Mouse (Mus musculus): Measurements from ENCODE around the gene Cnnm4. TPM values are rescaled to one million over a fixed set of nuclear protein-coding genes. Genes with fewer than 3 reads are reported as not detected.
A peak's percentile ranks its signal among the peaks of the same experiment; 100 is the strongest.

Cnnm4 gene
- polyA plus RNA-seq, 1 experiment: not detected

GRCm38 (mm10) chr1:36444471-36445464, 26.7 kb upstream of the Cnnm4 start, which contains the start of gene Lman2l:
Gene Lman2l (minus strand): TSS chr1:36445271.
- WGBS: under 1% methylated on average over 57 of the region's 57 CpGs
- H3K27ac ChIP-seq (ENCODE audit: insufficient read depth, low read depth, low read length): peak within 1 kb of the TSS; percentile 69; the same call in 1 of the 2 replicates

GRCm38 (mm10) chr1:36445508-36445907, 25.9 kb upstream of the Cnnm4 start:
- Histone ChIP-seq H3K4me1 (ENCODE audit: control insufficient read depth, insufficient read depth, low read length) (peaks cover 2% of the 10 kb centered on the region), H3K4me3 (ENCODE audit: insufficient read depth, low read depth, low read length) (no peak overlapping the region), H3K27ac (ENCODE audit: insufficient read depth, low read depth, low read length) (0 out of 2 replicates have a peak overlapping the region, but pooled peaks have one; percentile 69)
- TF ChIP-seq CTCF (IDR thresholded peaks at IDR 0.05; ENCODE audit: insufficient read depth, low read depth, low read length): no peak
- no peak for TF ChIP-seq POLR2A (IDR thresholded peaks at IDR 0.05; ENCODE audit: insufficient read depth, low read depth, low read length)
- WGBS: 37% methylated on average over 8 of the region's 8 CpGs

More at GRCm38 (mm10) chr1:36444471-36445464, 26.7 kb upstream of the Cnnm4 start, which contains the start of gene Lman2l:
- H3K4me1 ChIP-seq (ENCODE audit: control insufficient read depth, insufficient read depth, low read length): peaks cover 2% of the 10 kb centered on the region
- peak within 1 kb of the TSS; percentile 83 for H3K4me3 ChIP-seq (ENCODE audit: insufficient read depth, low read depth, low read length)
- TF ChIP-seq CTCF (IDR thresholded peaks at IDR 0.05; ENCODE audit: insufficient read depth, low read depth, low read length) (no peak), POLR2A (IDR thresholded peaks at IDR 0.05; ENCODE audit: insufficient read depth, low read depth, low read length) (peak; percentile 55)

GRCm38 (mm10) chr1:36446106-36446824, 25.2 kb upstream of the Cnnm4 start:
- H3K4me1 ChIP-seq (ENCODE audit: control insufficient read depth, insufficient read depth, low read length): peaks cover 2% of the 10 kb centered on the region
- no peak overlapping the region for H3K4me3 ChIP-seq (ENCODE audit: insufficient read depth, low read depth, low read length)
- TF ChIP-seq CTCF (IDR thresholded peaks at IDR 0.05; ENCODE audit: insufficient read depth, low read depth, low read length) (no peak), POLR2A (IDR thresholded peaks at IDR 0.05; ENCODE audit: insufficient read depth, low read depth, low read length) (no peak)
- 88% methylated on average over 5 of the region's 5 CpGs for WGBS
- H3K27ac ChIP-seq (ENCODE audit: insufficient read depth, low read depth, low read length): no peak overlapping the region

GRCm38 (mm10) chr1:36446841-36447240, 24.6 kb upstream of the Cnnm4 start:
- H3K27ac ChIP-seq (ENCODE audit: insufficient read depth, low read depth, low read length): no peak overlapping the region
- H3K4me3 ChIP-seq (ENCODE audit: insufficient read depth, low read depth, low read length): no peak overlapping the region
- WGBS: 95% methylated on average over 5 of the region's 5 CpGs
- H3K4me1 ChIP-seq (ENCODE audit: control insufficient read depth, insufficient read depth, low read length): peaks cover 2% of the 10 kb centered on the region
- TF ChIP-seq CTCF (IDR thresholded peaks at IDR 0.05; ENCODE audit: insufficient read depth, low read depth, low read length): no peak
- no peak for TF ChIP-seq POLR2A (IDR thresholded peaks at IDR 0.05; ENCODE audit: insufficient read depth, low read depth, low read length)

GRCm38 (mm10) chr1:36454055-36454815, 17.2 kb upstream of the Cnnm4 start:
- no peak for TF ChIP-seq POLR2A (IDR thresholded peaks at IDR 0.05; ENCODE audit: insufficient read depth, low read depth, low read length)
- no peak for TF ChIP-seq CTCF (IDR thresholded peaks at IDR 0.05; ENCODE audit: insufficient read depth, low read depth, low read length)
- Histone ChIP-seq H3K4me1 (ENCODE audit: control insufficient read depth, insufficient read depth, low read length) (no peaks in the 10 kb centered on the region), H3K4me3 (ENCODE audit: insufficient read depth, low read depth, low read length) (no peak overlapping the region), H3K27ac (ENCODE audit: insufficient read depth, low read depth, low read length) (no peak overlapping the region)
- WGBS: 84% methylated on average over 6 of the region's 6 CpGs

GRCm38 (mm10) chr1:36457388-36458014, 13.9 kb upstream of the Cnnm4 start:
- no peak overlapping the region for H3K4me3 ChIP-seq (ENCODE audit: insufficient read depth, low read depth, low read length)
- peaks cover 3% of the 10 kb centered on the region for H3K4me1 ChIP-seq (ENCODE audit: control insufficient read depth, insufficient read depth, low read length)
- WGBS: 44% methylated on average over 7 of the region's 7 CpGs
- no peak for TF ChIP-seq CTCF (IDR thresholded peaks at IDR 0.05; ENCODE audit: insufficient read depth, low read depth, low read length)
- TF ChIP-seq POLR2A (IDR thresholded peaks at IDR 0.05; ENCODE audit: insufficient read depth, low read depth, low read length): no peak
- no peak overlapping the region for H3K27ac ChIP-seq (ENCODE audit: insufficient read depth, low read depth, low read length)

GRCm38 (mm10) chr1:36458169-36458568, 13.3 kb upstream of the Cnnm4 start:
- WGBS: 84% methylated on average over 5 of the region's 5 CpGs
- H3K27ac ChIP-seq (ENCODE audit: insufficient read depth, low read depth, low read length): no peak overlapping the region
- TF ChIP-seq POLR2A (IDR thresholded peaks at IDR 0.05; ENCODE audit: insufficient read depth, low read depth, low read length) (no peak), CTCF (IDR thresholded peaks at IDR 0.05; ENCODE audit: insufficient read depth, low read depth, low read length) (no peak)
- peaks cover 3% of the 10 kb centered on the region for H3K4me1 ChIP-seq (ENCODE audit: control insufficient read depth, insufficient read depth, low read length)
- H3K4me3 ChIP-seq (ENCODE audit: insufficient read depth, low read depth, low read length): no peak overlapping the region

GRCm38 (mm10) chr1:36461829-36462228, 9.6 kb upstream of the Cnnm4 start:
- WGBS: 27% methylated on average over 2 of the region's 2 CpGs
- no peak for TF ChIP-seq CTCF (IDR thresholded peaks at IDR 0.05; ENCODE audit: insufficient read depth, low read depth, low read length)
- TF ChIP-seq POLR2A (IDR thresholded peaks at IDR 0.05; ENCODE audit: insufficient read depth, low read depth, low read length): no peak
- peaks cover 3% of the 10 kb centered on the region for H3K4me1 ChIP-seq (ENCODE audit: control insufficient read depth, insufficient read depth, low read length)
- no peak overlapping the region for H3K4me3 ChIP-seq (ENCODE audit: insufficient read depth, low read depth, low read length)
- no peak overlapping the region for H3K27ac ChIP-seq (ENCODE audit: insufficient read depth, low read depth, low read length)

All from olfactory bulb, adult 2 months (tissue).